Mouse (Mus musculus): ENCODE measurements around the gene Adamts17. TPM values are rescaled to one million over a fixed set of nuclear protein-coding genes. Genes with fewer than 3 reads are reported as not detected.

Adamts17 gene
- polyA plus RNA-seq, 1 experiment from 2014 or later: 6.2 TPM

- ATAC-seq (ENCODE audit: low read depth): no peak
- Histone ChIP-seq H3K27ac (ENCODE audit: low read depth, low read length) (no peak overlapping the region), H3K4me3 (ENCODE audit: low read depth, low read length) (no peak overlapping the region), H3K4me1 (ENCODE audit: control insufficient read depth, insufficient read depth, low read length) (no peaks in the 10 kb centered on the region), H3K9ac (replicated peaks; ENCODE audit: low read depth, low read length) (no peak overlapping the region), H3K9me3 (ENCODE audit: control insufficient read depth, low read length) (no peaks in the 10 kb centered on the region), H3K4me2 (ENCODE audit: low read depth, low read length) (no peak overlapping the region), H3K27me3 (ENCODE audit: control insufficient read depth, insufficient read depth, low read length) (no peaks in the 10 kb centered on the region), H3K36me3 (ENCODE audit: control insufficient read depth, insufficient read depth, low read length) (no peaks in the 10 kb centered on the region)
- WGBS: 66% methylated on average over 9 of the region's 9 CpGs
Measured at GRCm38 (mm10) chr7:67168763-67169569, 329.4 kb downstream of the Adamts17 start.

- Histone ChIP-seq H3K9ac (replicated peaks; ENCODE audit: low read depth, low read length) (no peak overlapping the region), H3K4me1 (ENCODE audit: control insufficient read depth, insufficient read depth, low read length) (no peaks in the 10 kb centered on the region), H3K27me3 (ENCODE audit: control insufficient read depth, insufficient read depth, low read length) (no peaks in the 10 kb centered on the region), H3K27ac (ENCODE audit: low read depth, low read length) (no peak overlapping the region), H3K4me3 (ENCODE audit: low read depth, low read length) (no peak overlapping the region), H3K9me3 (ENCODE audit: control insufficient read depth, low read length) (no peaks in the 10 kb centered on the region), H3K36me3 (ENCODE audit: control insufficient read depth, insufficient read depth, low read length) (no peaks in the 10 kb centered on the region), H3K4me2 (ENCODE audit: low read depth, low read length) (no peak overlapping the region)
- 74% methylated on average over 2 of the region's 2 CpGs for WGBS
- ATAC-seq (ENCODE audit: low read depth): no peak
Measured at GRCm38 (mm10) chr7:67173522-67174195, 334.1 kb downstream of the Adamts17 start.

- Histone ChIP-seq H3K4me1 (ENCODE audit: control insufficient read depth, insufficient read depth, low read length) (no peaks in the 10 kb centered on the region), H3K27ac (ENCODE audit: low read depth, low read length) (no peak overlapping the region), H3K4me3 (ENCODE audit: low read depth, low read length) (no peak overlapping the region), H3K27me3 (ENCODE audit: control insufficient read depth, insufficient read depth, low read length) (no peaks in the 10 kb centered on the region), H3K9me3 (ENCODE audit: control insufficient read depth, low read length) (no peaks in the 10 kb centered on the region), H3K36me3 (ENCODE audit: control insufficient read depth, insufficient read depth, low read length) (no peaks in the 10 kb centered on the region), H3K9ac (replicated peaks; ENCODE audit: low read depth, low read length) (no peak overlapping the region), H3K4me2 (ENCODE audit: low read depth, low read length) (no peak overlapping the region)
- 16% methylated on average over 4 of the region's 4 CpGs for WGBS
- no peak for ATAC-seq (ENCODE audit: low read depth)
Measured at GRCm38 (mm10) chr7:67183786-67184185, 344.3 kb downstream of the Adamts17 start.

- ATAC-seq (ENCODE audit: low read depth): 0 out of 2 replicates have a peak, but pooled peaks have one; percentile 38
- no peaks in the 10 kb centered on the region for H3K36me3 ChIP-seq (ENCODE audit: control insufficient read depth, insufficient read depth, low read length)
- H3K9me3 ChIP-seq (ENCODE audit: control insufficient read depth, low read length): no peaks in the 10 kb centered on the region
- no peak overlapping the region for H3K27ac ChIP-seq (ENCODE audit: low read depth, low read length)
- no peak overlapping the region for H3K9ac ChIP-seq (replicated peaks; ENCODE audit: low read depth, low read length)
- H3K4me1 ChIP-seq (ENCODE audit: control insufficient read depth, insufficient read depth, low read length): no peaks in the 10 kb centered on the region
- H3K4me2 ChIP-seq (ENCODE audit: low read depth, low read length): no peak overlapping the region
- 19% methylated on average over 10 of the region's 10 CpGs for WGBS
- no peaks in the 10 kb centered on the region for H3K27me3 ChIP-seq (ENCODE audit: control insufficient read depth, insufficient read depth, low read length)
- H3K4me3 ChIP-seq (ENCODE audit: low read depth, low read length): no peak overlapping the region
Measured at GRCm38 (mm10) chr7:67199412-67199811, 359.9 kb downstream of the Adamts17 start.

Other genes starting within 250 kb of the Adamts17 start
- gene Asb7, start 150.1 kb upstream of the Adamts17 start, polyA plus RNA-seq (2014; fragmentation: Nextera tagmentation; extraction: Ambion mirVana): 17.0 and 18.9 TPM in 2 replicates
- 20.8 and 22.7 TPM in 2 replicates for gene Lins1, start 149.8 kb upstream of the Adamts17 start, polyA plus RNA-seq (2014; fragmentation: Nextera tagmentation; extraction: Ambion mirVana)
- gene Cers3, start 96.2 kb upstream of the Adamts17 start, polyA plus RNA-seq (2014; fragmentation: Nextera tagmentation; extraction: Ambion mirVana): 0.36 and 0.54 TPM in 2 replicates